Mouse (Mus musculus) stomach, postnatal 0 days (tissue): ENCODE data around the gene Gm21903.

Experiments used
- CTCF ChIP-seq: IDR thresholded peaks from 2 replicates; pipeline ENCODE4 v1.5.1; 2016; ENCODE audit warnings: antibody characterized with exemption, low read depth, mild to moderate bottlenecking, moderate library complexity
- EP300 ChIP-seq: optimal IDR thresholded peaks from 2 replicates; pipeline ENCODE3; 2016; ENCODE audit warnings: antibody characterized with exemption

GRCm38 (mm10) chr17:39076937-39077336 is 33.8 kb upstream of the Gm21903 start, which contains the start of gene Esp23:
- TF ChIP-seq CTCF (no peak), EP300 (no peak)
